Mouse (Mus musculus) heart, adult 8-10 months (tissue): ENCODE measurements around the gene Ctsd. TPM values are rescaled to one million over a fixed set of nuclear protein-coding genes. Genes with fewer than 3 reads are reported as not detected.
"Not testable (repeated sequence)": the region's sequence is repeated elsewhere in the genome, so short reads cannot be mapped to it uniquely, and the experiment has no call there.

Experiments used
- DNase-seq: peaks from one replicate; pipeline ENCODE4 v3.0.0; 2022; ENCODE audit warnings: low spot score
- total RNA-seq, 4 experiments: library from RNA; stranded (reverse); gene quantifications; 2 replicates each; pipeline ENCODE4 v1.2.4; 2022

The Ctsd gene
- total RNA-seq, 4 experiments from 2014 or later: 1,038 to 1,126 (median 1,089) TPM

DNA sequence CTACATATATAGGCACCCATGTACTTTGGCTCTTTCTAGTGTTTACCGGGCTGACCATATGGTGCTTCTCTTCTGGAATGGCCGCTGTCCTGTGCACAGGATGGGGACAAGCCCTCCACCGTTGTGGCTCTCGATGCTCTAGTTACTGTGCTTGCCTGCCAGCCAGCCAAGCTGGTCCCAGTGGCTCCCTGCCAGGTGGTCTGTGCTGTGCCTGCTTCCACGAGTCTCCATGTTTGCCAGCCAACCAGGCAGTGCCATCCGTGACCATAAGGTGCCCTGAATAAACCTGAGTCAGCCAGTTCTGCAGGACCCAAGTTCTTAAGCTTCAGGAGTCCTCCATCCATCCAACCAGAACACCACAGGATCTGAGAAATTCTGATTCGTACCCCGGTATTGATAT lies 52.7 kb downstream of the Ctsd start:
- DNase-seq: no peak

DNA sequence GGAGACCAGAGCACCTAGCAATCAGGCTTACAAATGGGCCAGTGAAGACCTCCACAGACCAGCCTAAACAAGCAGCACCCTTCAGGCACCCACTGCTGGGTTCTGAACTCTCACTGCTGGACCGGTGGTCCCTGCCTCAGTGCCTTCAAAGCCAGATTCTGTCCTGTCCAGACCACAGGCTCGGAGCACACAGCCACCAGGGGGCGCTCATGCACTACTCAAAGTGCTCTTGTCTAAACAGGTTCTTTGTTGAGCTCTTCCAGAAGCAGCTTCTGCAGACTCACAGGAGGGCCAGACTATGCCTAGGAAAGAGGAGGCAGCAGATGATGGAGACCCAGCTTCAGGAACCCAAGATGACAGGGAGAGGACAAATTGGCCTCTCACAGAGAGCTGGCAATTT lies 53.6 kb downstream of the Ctsd start:
- peak; percentile 81 for DNase-seq

DNA sequence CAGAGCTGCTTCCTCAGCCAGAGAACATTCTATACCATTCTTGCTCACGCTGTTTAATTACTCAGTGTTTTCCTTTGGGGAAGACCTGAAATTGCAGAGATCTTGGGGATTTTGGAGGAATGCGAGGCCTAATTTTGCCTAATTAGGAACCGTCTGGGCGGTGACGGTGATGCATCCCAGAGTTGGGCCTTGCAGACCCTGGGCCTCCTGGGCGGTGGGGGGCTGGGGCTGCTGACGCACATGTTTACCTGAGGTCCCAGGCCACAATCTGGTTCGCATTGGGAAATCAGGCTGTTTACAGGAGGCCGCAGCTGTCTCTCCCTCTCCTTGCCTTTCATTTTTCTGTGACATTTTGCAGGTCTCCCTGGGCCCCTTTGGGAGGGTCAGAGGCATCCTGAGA lies 55.1 kb downstream of the Ctsd start:
- not testable (repeated sequence) for DNase-seq

DNA sequence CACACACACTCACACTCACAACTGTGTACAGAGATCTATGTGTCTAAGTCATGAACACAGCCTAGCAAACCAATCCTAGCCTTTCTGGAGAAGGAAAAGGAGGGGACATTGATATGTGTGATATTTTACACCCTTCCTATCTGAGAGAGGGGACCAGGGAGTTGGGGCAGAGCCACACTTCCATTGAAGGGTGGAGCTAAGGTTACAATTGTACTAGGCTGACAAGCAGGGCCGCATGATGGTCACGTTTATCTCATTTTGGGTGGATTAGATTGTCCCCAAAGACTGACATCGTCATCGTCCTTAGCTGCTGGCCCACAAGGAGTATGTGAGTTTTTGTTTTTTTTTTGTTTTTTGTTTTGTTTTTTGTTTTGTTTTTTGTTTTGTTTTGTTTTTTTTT lies 56.6 kb downstream of the Ctsd start:
- no peak for DNase-seq

DNA sequence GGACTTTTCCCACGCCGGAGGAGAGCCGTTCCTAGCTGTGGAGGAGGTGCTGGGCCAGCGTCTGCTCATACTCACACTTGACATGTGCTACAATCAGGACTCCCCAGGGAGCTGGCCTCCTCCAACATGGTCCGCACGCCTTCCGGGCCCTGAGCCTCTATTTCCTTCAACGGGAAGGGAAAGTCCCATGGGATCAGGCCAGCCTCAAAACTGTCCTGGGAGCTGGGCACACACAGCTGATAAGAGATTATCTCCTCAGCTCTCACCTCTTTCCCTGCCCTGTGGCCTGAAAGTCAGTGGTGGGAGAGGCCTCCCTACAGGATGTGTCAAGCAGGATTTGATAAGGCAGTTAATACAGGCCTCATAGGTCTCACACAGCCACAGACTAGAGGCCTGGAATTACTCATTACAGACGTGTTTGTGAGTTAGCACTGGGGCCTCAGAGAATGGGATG lies 57.5 kb downstream of the Ctsd start:
- DNase-seq: peak; percentile 87

DNA sequence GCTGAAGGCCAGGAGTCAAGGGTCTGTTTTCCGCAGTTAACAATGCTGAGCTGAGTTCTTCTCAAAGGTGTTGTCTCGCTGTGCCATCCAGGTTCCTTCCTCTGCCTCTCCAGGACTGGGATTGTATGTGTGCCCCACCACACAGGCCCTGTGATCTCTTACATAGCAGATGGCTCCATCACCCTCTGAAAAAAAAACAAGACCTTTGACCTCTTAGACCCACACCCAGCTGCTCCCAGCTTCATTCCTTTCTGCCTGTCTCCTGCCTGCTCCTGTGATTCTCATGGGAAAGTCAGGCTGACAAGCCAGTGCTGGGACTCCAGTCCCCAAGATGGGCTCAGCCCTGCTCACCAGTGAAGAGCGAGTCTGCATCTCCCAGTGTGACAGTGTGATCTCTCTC lies 59.3 kb downstream of the Ctsd start:
- DNase-seq: no peak

DNA sequence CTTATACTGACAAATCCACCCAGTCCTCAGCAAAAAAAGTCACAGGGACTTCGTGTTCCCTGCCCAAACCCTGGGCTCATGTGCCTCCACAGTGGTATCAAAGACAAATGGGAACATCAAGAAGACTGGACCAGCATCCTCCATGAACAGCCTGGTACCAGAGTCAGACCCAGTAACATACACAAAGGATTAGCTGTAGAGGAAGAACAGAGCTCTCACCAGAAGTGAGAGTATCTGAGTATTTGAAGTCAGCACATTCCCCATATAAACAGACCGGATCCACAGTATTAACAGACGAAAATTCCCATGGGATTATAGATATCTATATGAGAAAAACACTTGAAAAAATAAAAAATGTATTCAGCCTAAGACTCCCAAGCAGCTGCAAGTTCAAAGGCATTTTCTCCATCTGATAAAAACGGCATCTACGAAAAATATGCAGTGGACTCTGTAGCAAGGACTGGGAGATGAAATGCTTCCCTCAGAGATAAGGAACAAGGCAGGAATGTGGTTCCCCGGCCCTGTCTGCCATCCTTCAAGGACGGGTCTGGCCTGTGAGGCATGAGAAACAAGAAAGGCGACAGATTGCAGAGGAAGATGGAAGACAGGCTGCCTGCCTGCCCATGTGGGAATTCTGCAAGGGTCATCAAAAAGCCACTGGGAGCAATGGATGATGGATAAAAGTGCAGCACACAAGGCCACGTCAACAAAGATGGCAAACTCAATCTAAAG lies 61.0 kb downstream of the Ctsd start:
- no peak for DNase-seq

Other genes starting within 250 kb of the Ctsd start
- not detected for gene Gm45337, start 243.4 kb downstream of the Ctsd start, total RNA-seq
- not detected for gene Gm29735, start 230.9 kb downstream of the Ctsd start, total RNA-seq
- gene Gm4553, start 222.3 kb downstream of the Ctsd start, total RNA-seq: not detected
- not detected for gene Krtap5-2, start 212.0 kb downstream of the Ctsd start, total RNA-seq
- not detected for gene Gm10153, start 197.6 kb downstream of the Ctsd start, total RNA-seq
- gene Krtap5-3, start 186.7 kb downstream of the Ctsd start, total RNA-seq: not detected
- not detected for gene Gm7579, start 176.2 kb downstream of the Ctsd start, total RNA-seq
- under 1 TPM in 1 of 4 experiments, not detected in 3; 0.22 TPM for gene Krtap5-5, start 158.1 kb downstream of the Ctsd start, total RNA-seq
- gene Gm40460, start 147.0 kb downstream of the Ctsd start, total RNA-seq: not detected
- not detected for gene Gm2431, start 129.7 kb downstream of the Ctsd start, total RNA-seq
- gene Gm4559, start 113.7 kb downstream of the Ctsd start, total RNA-seq: not detected
- not detected for gene Krtap5-1, start 90.9 kb downstream of the Ctsd start, total RNA-seq
- gene Krtap5-4, start 84.5 kb downstream of the Ctsd start, total RNA-seq: not detected
- gene Ifitm10, start 14.3 kb downstream of the Ctsd start, total RNA-seq: 1 to 10 TPM; 2.4 to 4.7 (median 3.4) TPM
- gene Gm49369, start 5.4 kb downstream of the Ctsd start, total RNA-seq: 10 to 100 TPM in 1 of 4 experiments, 1 to 10 TPM in 2, under 1 TPM in 1; 0.63 to 14.1 (median 6.3) TPM
- under 1 TPM in 1 of 4 experiments, not detected in 3; 0.25 TPM for gene Syt8, start 46.8 kb upstream of the Ctsd start, total RNA-seq
- 1 to 10 TPM; 5.1 to 10.0 (median 7.8) TPM for gene Tnni2, start 53.8 kb upstream of the Ctsd start, total RNA-seq
- gene Lsp1, start 72.8 kb upstream of the Ctsd start, total RNA-seq: 10 to 100 TPM; 24.0 to 40.3 (median 31.7) TPM
- 10 to 100 TPM in 1 of 4 experiments, 1 to 10 TPM in 3; 7.6 to 13.6 (median 9.6) TPM for gene Tnnt3, start 110.8 kb upstream of the Ctsd start, total RNA-seq
- 10 to 100 TPM in 2 of 4 experiments, 1 to 10 TPM in 1, under 1 TPM in 1; 0.90 to 35.4 (median 16.1) TPM for gene Mrpl23, start 144.6 kb upstream of the Ctsd start, total RNA-seq